Mouse (Mus musculus): Measurements from ENCODE around the gene Ahcy. TPM values are rescaled to one million over a fixed set of nuclear protein-coding genes. Genes with fewer than 3 reads are reported as not detected.
"Not testable (repeated sequence)": the region's sequence is repeated elsewhere in the genome, so short reads cannot be mapped to it uniquely, and the experiment has no call there.

Gene Ahcy
- total RNA-seq, 2 experiments from 2014 or later = 10.4 to 16.4 TPM

GRCm38 (mm10) chr2:155074766-155075330 lies 551 bp upstream of the Ahcy start:
- peak in 1 of 2 experiments; percentile 21 for DNase-seq

GRCm38 (mm10) chr2:155073347-155073746 lies 950 bp downstream of the Ahcy start:
- DNase-seq = no peak

GRCm38 (mm10) chr2:155072353-155073145 lies 1.7 kb downstream of the Ahcy start:
- no peak for DNase-seq

GRCm38 (mm10) chr2:155071027-155071426 lies 3.3 kb downstream of the Ahcy start:
- no peak for DNase-seq

GRCm38 (mm10) chr2:155057361-155057760 lies 16.9 kb downstream of the Ahcy start:
- DNase-seq = no peak

- no peak for DNase-seq
These were observed 18.2 kb downstream of the Ahcy start for GRCm38 (mm10) chr2:155056076-155056578.

- DNase-seq = no peak
These were observed 19.6 kb downstream of the Ahcy start for GRCm38 (mm10) chr2:155054672-155055071.

- not testable (repeated sequence) for DNase-seq
These were observed 20.8 kb downstream of the Ahcy start for GRCm38 (mm10) chr2:155053512-155053911.

- peak; percentile 21 to 59 for DNase-seq
These were observed 21.6 kb downstream of the Ahcy start for GRCm38 (mm10) chr2:155052681-155053080.

- peak in 1 of 2 experiments; percentile 19 for DNase-seq
These were observed 22.5 kb downstream of the Ahcy start for GRCm38 (mm10) chr2:155051622-155052351.

GRCm38 (mm10) chr2:155050504-155051236 lies 23.6 kb downstream of the Ahcy start:
- DNase-seq = peak; percentile 93 to 97

GRCm38 (mm10) chr2:155050108-155050503 lies 24.2 kb downstream of the Ahcy start:
- peak; percentile 39 to 58 for DNase-seq

- no peak for DNase-seq
These were observed 26.7 kb downstream of the Ahcy start for GRCm38 (mm10) chr2:155047452-155048178.

- no peak for DNase-seq
These were observed 27.5 kb downstream of the Ahcy start for GRCm38 (mm10) chr2:155046803-155047202.

- no peak for DNase-seq
These were observed 29.2 kb downstream of the Ahcy start for GRCm38 (mm10) chr2:155045075-155045474.

GRCm38 (mm10) chr2:155044542-155044941 lies 29.8 kb downstream of the Ahcy start:
- peak in 1 of 2 experiments; percentile 16 for DNase-seq

GRCm38 (mm10) chr2:155039956-155040355 lies 34.3 kb downstream of the Ahcy start:
- DNase-seq = no peak

GRCm38 (mm10) chr2:155032938-155033710 lies 41.2 kb downstream of the Ahcy start:
- no peak for DNase-seq

- DNase-seq = no peak
These were observed 43.5 kb downstream of the Ahcy start for GRCm38 (mm10) chr2:155030831-155031230.

GRCm38 (mm10) chr2:155020247-155020826 lies 54.0 kb downstream of the Ahcy start:
- DNase-seq = not testable (repeated sequence)
